Mouse (Mus musculus) G1E-ER4 (cell line): ENCODE results near the gene Abcd3. TPM values are rescaled to one million over a fixed set of nuclear protein-coding genes. Genes with fewer than 3 reads are reported as not detected.

Source experiments
- GATA1 ChIP-seq: IDR thresholded peaks from one replicate; pipeline ENCODE4 v1.8.0; 2012; ENCODE audit warnings: low read length, inconsistent platforms
- polyA plus RNA-seq: library from polyadenylated mRNA; stranded (reverse); fragments of >175 nt; gene quantifications from 2 replicates; pipeline ENCODE4 v1.2.3, GENCODE M21; 2012

The Abcd3 gene
- polyA plus RNA-seq, 1 experiment: 49.2 TPM

DNA sequence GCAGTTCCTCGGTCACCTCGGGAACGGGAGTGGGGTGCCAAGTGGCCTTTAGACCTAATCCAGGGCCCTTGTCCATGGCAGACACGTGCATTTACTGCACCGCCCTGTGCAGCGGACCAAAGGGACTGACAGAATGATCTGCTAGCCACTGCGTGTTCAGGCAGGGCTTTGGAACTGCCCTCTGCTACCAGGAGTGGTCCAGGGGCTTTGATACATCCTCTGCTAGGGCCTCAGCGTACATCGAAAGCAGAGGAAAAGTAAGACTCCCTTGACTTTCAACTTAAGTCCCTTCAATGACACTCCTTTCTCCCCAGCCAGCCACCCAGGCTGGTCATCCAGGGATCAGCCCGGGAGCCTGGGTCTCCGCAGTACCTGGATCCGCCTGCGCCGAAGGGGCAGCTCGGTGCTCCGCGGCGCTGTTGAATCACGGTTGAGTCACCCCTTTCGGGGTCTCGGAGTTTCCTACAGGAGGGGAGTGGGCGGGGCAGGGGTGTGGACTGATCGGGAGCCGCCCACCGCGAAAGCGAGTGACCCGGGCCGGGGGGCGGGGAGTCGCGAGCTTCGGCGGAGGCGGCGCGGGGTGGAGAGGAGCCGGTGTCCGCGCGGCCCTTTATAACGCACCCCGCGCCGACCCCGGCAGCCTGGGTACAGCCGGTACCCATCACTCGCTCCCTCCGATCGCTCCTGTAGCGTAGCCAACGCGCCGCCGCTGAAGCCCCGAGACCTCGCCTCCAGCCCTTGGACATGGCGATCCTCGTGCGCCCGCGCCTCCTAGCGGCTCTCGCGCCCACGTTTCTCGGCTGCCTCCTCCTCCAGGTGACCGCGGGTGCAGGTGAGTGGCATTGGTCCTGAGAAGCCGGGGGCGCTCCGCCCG lies 91.9 kb downstream of the Abcd3 start, which contains the start of gene F3:
Gene F3 (plus strand): TSS at position 567 of the 874 bp plus-strand sequence.
- TF ChIP-seq GATA1: no peak

- no peak for TF ChIP-seq GATA1
These were observed 93.4 kb downstream of the Abcd3 start for GRCm38 (mm10) chr3:121721691-121722070.

- no peak for TF ChIP-seq GATA1
These were observed 94.1 kb downstream of the Abcd3 start for GRCm38 (mm10) chr3:121720801-121721690.

DNA sequence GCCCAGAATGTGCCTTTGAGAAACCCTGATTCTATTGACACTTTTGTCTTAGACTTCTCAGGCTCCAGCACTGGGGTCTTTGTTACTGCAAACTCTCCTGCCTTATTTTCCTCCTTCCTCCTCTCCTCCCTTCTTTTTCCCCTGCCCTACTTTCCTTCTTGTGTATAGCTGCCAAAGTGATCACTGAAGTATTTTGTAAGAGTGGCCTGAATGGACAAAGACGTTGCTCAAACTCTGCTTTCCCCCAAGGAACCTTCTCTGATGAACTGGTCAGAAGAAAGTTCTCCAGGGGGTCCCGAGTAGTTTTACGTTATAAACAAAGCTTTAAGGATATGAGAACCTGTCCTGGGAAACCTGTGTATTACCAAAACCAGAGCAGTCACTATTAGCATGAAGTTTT lies 95.4 kb downstream of the Abcd3 start:
- no peak for TF ChIP-seq GATA1

DNA sequence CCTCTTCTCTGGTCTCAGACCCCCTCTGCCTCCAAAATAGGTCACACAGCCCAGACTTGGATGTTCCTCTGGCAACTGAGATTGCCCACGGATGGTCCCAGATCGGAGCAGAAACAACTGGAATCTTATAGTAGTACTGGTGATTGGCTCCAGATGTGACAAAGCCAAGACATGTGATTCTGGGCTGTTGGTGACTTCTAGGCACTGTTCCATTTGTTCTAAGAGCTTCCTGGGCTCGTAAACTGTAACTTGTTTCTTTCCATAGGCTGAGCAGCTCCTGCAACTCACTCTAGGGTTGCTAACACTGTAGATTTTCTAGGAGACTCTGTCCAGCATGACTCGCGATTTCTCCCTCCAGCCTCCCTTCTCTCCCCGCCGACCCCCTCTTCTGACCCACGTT lies 96.4 kb downstream of the Abcd3 start:
- TF ChIP-seq GATA1: no peak

GRCm38 (mm10) chr3:121716480-121716879 lies 98.6 kb downstream of the Abcd3 start:
- TF ChIP-seq GATA1: no peak

DNA sequence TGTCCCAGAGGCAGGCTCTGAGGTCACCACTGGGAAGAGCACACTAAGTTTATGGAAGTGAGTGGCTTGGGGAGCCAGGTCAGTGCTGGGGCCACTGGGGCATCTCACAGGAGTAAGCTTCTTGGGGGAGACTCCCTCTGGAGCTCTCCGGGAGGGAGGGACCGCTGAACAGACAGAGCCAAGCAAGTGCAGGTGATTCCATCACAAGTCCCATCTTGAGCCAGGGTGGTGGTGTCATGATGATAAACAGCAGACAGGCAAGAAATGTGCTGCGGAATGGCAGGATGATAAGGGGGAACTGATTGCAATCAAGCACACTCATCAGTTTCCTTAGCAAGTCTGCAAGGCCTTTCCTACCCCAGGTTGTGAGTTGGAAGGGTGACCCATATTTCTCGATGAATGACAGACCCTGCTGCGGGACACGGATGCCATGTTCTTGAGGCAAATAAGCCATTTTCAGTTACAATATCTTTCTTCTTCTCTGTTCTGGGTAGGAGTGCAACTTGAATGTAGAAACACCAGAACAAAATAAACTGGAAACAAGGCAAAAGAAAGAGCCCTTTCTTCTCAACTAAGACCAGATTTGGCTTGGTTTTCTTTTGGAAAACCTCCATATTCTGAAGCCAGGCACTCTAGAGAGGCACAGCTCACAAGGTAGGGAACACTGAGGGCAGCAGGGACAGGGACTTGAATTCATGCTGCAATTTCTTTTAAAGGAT lies 99.2 kb downstream of the Abcd3 start:
- TF ChIP-seq GATA1: no peak

GRCm38 (mm10) chr3:121715336-121715735 lies 99.8 kb downstream of the Abcd3 start:
- no peak for TF ChIP-seq GATA1

DNA sequence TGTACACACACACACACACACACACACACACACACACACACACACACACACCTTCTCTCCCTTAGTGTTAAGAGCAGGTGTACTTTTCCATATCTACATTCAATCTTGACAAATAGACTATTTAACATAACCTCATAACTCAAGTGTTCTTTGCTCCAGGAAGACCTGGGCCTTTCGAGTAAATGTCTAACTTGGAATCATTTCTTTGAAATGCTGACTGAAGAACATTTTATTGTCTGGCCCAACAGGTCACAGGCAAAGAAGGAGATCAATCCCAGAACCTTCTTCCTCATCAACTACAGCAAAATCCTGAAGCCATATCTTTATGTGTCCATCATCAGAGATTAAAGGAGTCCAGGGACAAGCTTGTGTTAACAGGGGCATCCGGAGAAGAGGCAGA lies 100.6 kb downstream of the Abcd3 start:
- TF ChIP-seq GATA1: no peak

DNA sequence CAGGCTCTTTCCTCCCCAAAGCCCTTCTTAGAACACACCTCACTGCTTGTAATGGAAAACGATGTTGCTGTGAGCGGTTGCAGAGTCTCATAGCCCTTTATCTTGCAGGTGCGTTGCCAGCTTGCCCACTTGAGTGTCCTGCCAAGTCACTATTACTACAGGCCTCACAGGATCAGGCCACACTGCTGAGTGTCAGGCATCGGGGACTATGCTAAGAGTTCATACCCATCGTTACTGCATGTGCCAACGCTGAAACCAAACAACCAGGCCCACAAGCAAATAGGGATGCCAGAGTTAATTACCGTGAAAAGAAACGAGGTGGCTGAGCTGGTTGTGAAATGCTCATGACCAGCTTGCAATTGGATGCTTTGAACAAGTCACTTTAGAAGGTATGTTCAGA lies 101.3 kb downstream of the Abcd3 start:
- TF ChIP-seq GATA1: no peak

DNA sequence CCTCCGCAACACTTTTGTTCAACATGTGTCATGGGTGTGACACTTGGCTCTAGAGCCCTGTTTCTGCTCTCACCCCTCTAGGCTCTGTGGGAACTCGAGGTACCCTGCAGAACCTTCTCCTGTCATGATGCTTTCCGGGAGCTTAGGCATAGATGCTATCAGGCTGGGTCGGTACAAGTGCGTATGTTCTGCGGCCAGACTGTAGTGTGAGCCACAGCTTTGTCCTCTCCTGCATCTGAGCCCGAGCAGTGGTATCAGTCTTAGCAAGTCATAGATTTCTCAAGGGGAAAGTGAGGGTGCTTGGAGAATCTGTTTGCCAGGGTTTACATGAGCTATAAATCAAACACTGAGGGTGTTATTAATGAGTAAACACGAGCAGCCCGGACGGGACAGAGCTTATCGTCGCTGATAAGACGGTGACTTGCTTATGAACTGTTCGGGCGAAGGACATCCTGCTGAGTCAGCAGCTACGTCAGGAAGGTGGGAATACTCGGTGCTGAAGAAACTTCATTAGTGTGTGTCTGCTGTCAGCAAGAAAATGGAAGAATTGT lies 101.9 kb downstream of the Abcd3 start:
- TF ChIP-seq GATA1: no peak

- no peak for TF ChIP-seq GATA1
These were observed 102.9 kb downstream of the Abcd3 start for GRCm38 (mm10) chr3:121712222-121712621.

DNA sequence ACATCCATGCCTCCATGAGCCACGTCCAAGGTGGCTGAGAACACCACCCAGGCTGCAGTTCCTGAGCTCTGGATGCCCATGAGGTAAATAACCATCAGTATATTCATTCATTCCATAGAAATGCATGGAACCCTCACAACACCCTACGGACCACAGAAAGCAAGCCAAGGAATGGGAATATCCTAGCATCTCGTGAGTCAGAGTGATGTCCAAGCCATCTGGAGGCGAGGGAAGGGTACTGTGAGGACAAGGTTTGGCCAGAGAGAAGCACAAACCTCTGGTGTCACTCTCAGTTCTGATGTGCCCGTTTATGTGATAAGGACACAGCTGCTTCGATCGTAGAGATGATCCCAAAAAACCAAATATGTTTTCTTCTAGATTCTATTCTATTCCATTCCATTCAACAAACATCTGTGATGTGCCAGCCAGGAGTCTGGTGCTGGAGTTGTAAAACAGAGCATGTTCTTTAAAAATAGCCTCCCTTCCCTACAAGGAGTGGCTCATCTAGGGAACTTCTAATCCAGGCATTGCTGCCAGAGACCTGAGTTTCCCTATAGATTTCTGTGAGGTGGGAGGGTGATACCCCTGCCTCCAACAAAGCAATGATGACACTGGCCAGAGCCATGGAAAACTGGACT lies 104.1 kb downstream of the Abcd3 start:
- no peak for TF ChIP-seq GATA1

Other genes with a start within 250 kb of the Abcd3 start
- not detected in 2 replicates for gene 4930432M17Rik, start 144.5 kb downstream of the Abcd3 start, polyA plus RNA-seq
- gene F3, start 91.8 kb downstream of the Abcd3 start, polyA plus RNA-seq: not detected in 2 replicates
- gene Arhgap29, start 137.2 kb upstream of the Abcd3 start, polyA plus RNA-seq: not detected in 2 replicates
- 0.01 and 0.03 TPM in 2 replicates for gene Abca4, start 229.1 kb upstream of the Abcd3 start, polyA plus RNA-seq